Mouse (Mus musculus) stomach, postnatal 0 days (tissue): ENCODE measurements around the gene Atp6v0a1. TPM values are rescaled to one million over a fixed set of nuclear protein-coding genes. Genes with fewer than 3 reads are reported as not detected.
A peak's percentile ranks its signal among the peaks of the same experiment; 100 is the strongest.

Experiments
- ATAC-seq: fragments of 200-750 bp; cut with Nextera tagmentation; 2 replicates; pipeline ENCODE4 v1.8.0; 2017; ENCODE audit not compliant: low FRiP score, low TSS enrichment
- DNase-seq: peaks from one replicate; pipeline ENCODE4 v3.0.0-alpha.2; 2016; ENCODE audit warnings: low spot score
- H3K27ac ChIP-seq: fragments of 300-500 bp; sonication (generic); replicated peaks from 2 replicates; pipeline ENCODE4 v1.5.1; 2014; ENCODE audit warnings: mild to moderate bottlenecking, control low read depth
- H3K27me3 ChIP-seq: fragments of 300-500 bp; sonication (generic); 2 replicates; pipeline ENCODE4 v1.6.1; 2014; ENCODE audit warnings: low read length; ENCODE audit not compliant: control insufficient read depth, insufficient read depth
- H3K36me3 ChIP-seq: fragments of 300-500 bp; sonication (generic); 2 replicates; pipeline ENCODE4 v1.6.1; 2014; ENCODE audit warnings: low read length, mixed read lengths; ENCODE audit not compliant: control insufficient read depth, insufficient read depth
- H3K4me1 ChIP-seq: fragments of 300-500 bp; sonication (generic); replicated peaks from 2 replicates; pipeline ENCODE4 v1.6.1; 2014; ENCODE audit warnings: antibody characterized with exemption; ENCODE audit not compliant: control insufficient read depth, insufficient read depth
- H3K4me2 ChIP-seq: fragments of 300-500 bp; sonication (generic); replicated peaks from 2 replicates; pipeline ENCODE4 v1.6.1; 2014; ENCODE audit warnings: low read depth, mild to moderate bottlenecking, control low read depth, moderate library complexity
- H3K4me3 ChIP-seq: fragments of 300-500 bp; sonication (generic); 2 replicates; pipeline ENCODE4 v1.5.1; 2014; ENCODE audit warnings: low read depth, low read length, control low read depth
- H3K9ac ChIP-seq: fragments of 300-500 bp; sonication (generic); 2 replicates; pipeline ENCODE4 v1.6.1; 2014; ENCODE audit warnings: mild to moderate bottlenecking, low read length, control low read depth, mixed read lengths
- H3K9me3 ChIP-seq: fragments of 300-500 bp; sonication (generic); 2 replicates; pipeline ENCODE4 v1.6.1; 2016; ENCODE audit warnings: low read length; ENCODE audit not compliant: control insufficient read depth
- CTCF ChIP-seq: IDR thresholded peaks from 2 replicates; pipeline ENCODE4 v1.5.1; 2016; ENCODE audit warnings: antibody characterized with exemption, low read depth, mild to moderate bottlenecking, moderate library complexity
- EP300 ChIP-seq: optimal IDR thresholded peaks from 2 replicates; pipeline ENCODE3; 2016; ENCODE audit warnings: antibody characterized with exemption
- WGBS: fragments of 180-500 bp; shearing (Covaris S2); extraction: QIAGEN DNeasy Blood & Tissue Kit; methylation state at CpG from one replicate; pipeline ENCODE4 v1.1.7; 2014; 5-methylcytosine and 5-hydroxymethylcytosine counted together
- polyA plus RNA-seq: library from polyadenylated mRNA; unstranded; fragments of >200 nt; fragmentation: Nextera tagmentation; extraction: Ambion mirVana; gene quantifications from 2 replicates; pipeline ENCODE4 v1.2.1, GENCODE M21; 2015

Gene Atp6v0a1
- polyA plus RNA-seq: 44.8 and 45.5 TPM in 2 replicates

- peak; percentile 99 for ATAC-seq
- Histone ChIP-seq H3K27me3 (no peaks in the 10 kb centered on the region), H3K27ac (peak within 1 kb of the TSS; percentile 91), H3K4me1 (no peaks in the 10 kb centered on the region), H3K9ac (peak within 1 kb of the TSS; percentile 78), H3K36me3 (peaks cover 5% of the 10 kb centered on the region; the same call in 1 of the 2 replicates), H3K4me2 (peak within 1 kb of the TSS; percentile 66), H3K9me3 (no peaks in the 10 kb centered on the region), H3K4me3 (peak within 1 kb of the TSS; percentile 69)
- DNase-seq: peak; percentile 97
- WGBS: under 1% methylated on average over 44 of the region's 44 CpGs
- no peak for TF ChIP-seq EP300
- TF ChIP-seq CTCF: 0 out of 2 replicates have a peak, but pooled peaks have one; percentile 7
These were observed at the start of gene Atp6v0a1 for GRCm38 (mm10) chr11:101009046-101009887. TSS of gene Atp6v0a1 (plus strand) at chr11:101009452.

- peak; percentile 63 for DNase-seq
- H3K4me3 ChIP-seq: no peak overlapping the region; the same call in 1 of the 2 replicates
- peak overlapping the region; percentile 26 for H3K27ac ChIP-seq
- no peaks in the 10 kb centered on the region for H3K27me3 ChIP-seq
- H3K9ac ChIP-seq: no peak overlapping the region
- H3K4me1 ChIP-seq: peaks cover 15% of the 10 kb centered on the region
- no peaks in the 10 kb centered on the region for H3K9me3 ChIP-seq
- 6% methylated on average over 14 of the region's 14 CpGs for WGBS
- H3K36me3 ChIP-seq: peaks cover 11% of the 10 kb centered on the region
- TF ChIP-seq CTCF: peak; percentile 77
- TF ChIP-seq EP300: no peak
- H3K4me2 ChIP-seq: peak overlapping the region; percentile 25
- ATAC-seq: no peak
These were observed 49.8 kb upstream of the Atp6v0a1 start for GRCm38 (mm10) chr11:100959464-100959810.

GRCm38 (mm10) chr11:100959826-100960225 is 49.4 kb upstream of the Atp6v0a1 start:
- H3K9me3 ChIP-seq: no peaks in the 10 kb centered on the region
- H3K9ac ChIP-seq: no peak overlapping the region
- WGBS: 30% methylated on average over 3 of the region's 3 CpGs
- peaks cover 11% of the 10 kb centered on the region for H3K36me3 ChIP-seq
- H3K27me3 ChIP-seq: no peaks in the 10 kb centered on the region
- H3K4me1 ChIP-seq: peaks cover 15% of the 10 kb centered on the region
- ATAC-seq (no peak), DNase-seq (no peak)
- peak overlapping the region; percentile 25 for H3K4me2 ChIP-seq
- H3K4me3 ChIP-seq: no peak overlapping the region; the same call in 1 of the 2 replicates
- H3K27ac ChIP-seq: peak overlapping the region; percentile 26
- no peak for TF ChIP-seq EP300

GRCm38 (mm10) chr11:100960540-100960939 is 48.7 kb upstream of the Atp6v0a1 start:
- H3K9ac ChIP-seq: no peak overlapping the region
- H3K4me3 ChIP-seq: no peak overlapping the region
- TF ChIP-seq EP300 (no peak), CTCF (no peak)
- H3K9me3 ChIP-seq: no peaks in the 10 kb centered on the region
- no peaks in the 10 kb centered on the region for H3K27me3 ChIP-seq
- peaks cover 11% of the 10 kb centered on the region for H3K36me3 ChIP-seq
- H3K4me2 ChIP-seq: no peak overlapping the region
- H3K4me1 ChIP-seq: peaks cover 18% of the 10 kb centered on the region
- H3K27ac ChIP-seq: peak overlapping the region; percentile 26
- ATAC-seq (peak; percentile 35), DNase-seq (peak; percentile 68)
- 12% methylated on average over 6 of the region's 6 CpGs for WGBS

- peaks cover 11% of the 10 kb centered on the region for H3K36me3 ChIP-seq
- H3K27ac ChIP-seq: peak overlapping the region; percentile 91
- no peak overlapping the region for H3K4me3 ChIP-seq
- 15% methylated on average over 9 of the region's 9 CpGs for WGBS
- no peaks in the 10 kb centered on the region for H3K27me3 ChIP-seq
- H3K9ac ChIP-seq: peak overlapping the region; percentile 18; the same call in 1 of the 2 replicates
- TF ChIP-seq EP300 (no peak), CTCF (no peak)
- no peaks in the 10 kb centered on the region for H3K9me3 ChIP-seq
- ATAC-seq (peak; percentile 72), DNase-seq (peak; percentile 67)
- peaks cover 18% of the 10 kb centered on the region for H3K4me1 ChIP-seq
- H3K4me2 ChIP-seq: peak overlapping the region; percentile 33
These were observed 46.8 kb upstream of the Atp6v0a1 start for GRCm38 (mm10) chr11:100962371-100962911.

GRCm38 (mm10) chr11:100963647-100964046 is 45.6 kb upstream of the Atp6v0a1 start:
- no peak for TF ChIP-seq CTCF
- no peak for TF ChIP-seq EP300
- whole genome bisulfite sequencing: 37% methylated on average over 9 of the region's 9 CpGs
- Histone ChIP-seq H3K4me1 (peaks cover 20% of the 10 kb centered on the region), H3K36me3 (peaks cover 6% of the 10 kb centered on the region), H3K4me3 (no peak overlapping the region), H3K27ac (peak overlapping the region; percentile 91), H3K27me3 (no peaks in the 10 kb centered on the region), H3K9me3 (no peaks in the 10 kb centered on the region), H3K9ac (peak overlapping the region; percentile 35; the same call in 1 of the 2 replicates), H3K4me2 (peak overlapping the region; percentile 33; the same call in 1 of the 2 replicates)
- ATAC-seq (peak; percentile 46; the same call in 1 of the 2 replicates), DNase-seq (peak; percentile 75)
